In the genomic region with DNA sequence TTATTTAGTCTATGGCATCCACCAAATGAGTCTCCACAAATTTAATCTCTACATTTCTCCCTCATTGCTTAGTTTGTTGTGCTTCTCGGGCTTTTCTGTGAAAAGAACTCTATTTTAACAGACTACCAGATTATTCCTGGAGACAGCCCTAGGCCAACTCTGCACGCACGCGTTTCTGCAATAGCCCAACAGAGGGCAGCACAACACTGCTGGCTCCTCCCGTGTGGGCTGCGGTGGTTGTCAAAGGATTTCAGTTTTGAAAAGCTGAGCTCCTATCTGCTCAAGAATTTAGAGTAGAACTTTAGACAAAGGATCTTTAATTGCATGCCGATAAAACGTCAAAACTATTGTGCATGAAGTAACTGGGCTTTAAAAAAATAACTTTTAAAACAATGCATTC, we compare ENCODE assay signal across 8 mouse cellular contexts. TPM values are rescaled to one million over a fixed set of nuclear protein-coding genes. Genes with fewer than 3 reads are reported as not detected.
DNase-seq lines count a peak whose midpoint lies in the region; ATAC-seq and TF ChIP-seq lines count a peak whose summit lies in the region.

No protein-coding gene starts in this region.

- peak; percentile 75 for DNase-seq in 416B (ENCODE audit: low read depth)
- peak; percentile 66 for DNase-seq in adrenal gland, adult 8-10 months
- peak; percentile 75 for DNase-seq in embryo, embryonic 9.5 days (ENCODE audit: extremely low spot score)
- DNase-seq in heart, adult 8-10 months (ENCODE audit: low spot score) = peak; percentile 78
- DNase-seq in kidney, postnatal 0 days (ENCODE audit: low spot score) = peak; percentile 88
- peak; percentile 90 for DNase-seq in testis, postnatal 10 days (ENCODE audit: low spot score)

- no peak overlapping the region for H3K9ac ChIP-seq in kidney, postnatal 0 days (ENCODE audit: low read depth, low read length)
- no peak overlapping the region for H3K9ac ChIP-seq in liver, embryonic 12.5 days
- no peak overlapping the region for H3K9ac ChIP-seq in neural tube, embryonic 12.5 days

- H3K4me3 ChIP-seq in kidney, postnatal 0 days (replicated peaks; ENCODE audit: low read depth, low read length) = no peak overlapping the region
- no peak overlapping the region for H3K4me3 ChIP-seq in liver, embryonic 12.5 days
- no peak overlapping the region for H3K4me3 ChIP-seq in neural tube, embryonic 12.5 days

- no peaks in the 10 kb centered on the region for H3K4me1 ChIP-seq in kidney, postnatal 0 days (replicated peaks; ENCODE audit: insufficient read depth, low read length)
- no peaks in the 10 kb centered on the region for H3K4me1 ChIP-seq in liver, embryonic 12.5 days
- H3K4me1 ChIP-seq in neural tube, embryonic 12.5 days = no peaks in the 10 kb centered on the region

- WGBS in kidney, postnatal 0 days = 3% methylated on average over 8 of the region's 8 CpGs
- WGBS in liver, embryonic 12.5 days (ENCODE audit: insufficient replicate concordance) = 2% methylated on average over 8 of the region's 8 CpGs
- 5% methylated on average over 8 of the region's 8 CpGs for WGBS in neural tube, embryonic 12.5 days

- peak; percentile 69; the same call in 1 of the 2 replicates for ATAC-seq in kidney, postnatal 0 days (replicated peaks; ENCODE audit: low FRiP score, low read depth)
- peak; percentile 42; the same call in 1 of the 2 replicates for ATAC-seq in liver, embryonic 12.5 days
- peak; percentile 66; the same call in 1 of the 2 replicates for ATAC-seq in neural tube, embryonic 12.5 days (ENCODE audit: low FRiP score, low read depth)

- H3K27ac ChIP-seq in kidney, postnatal 0 days = no peak overlapping the region
- no peak overlapping the region for H3K27ac ChIP-seq in liver, embryonic 12.5 days
- no peak overlapping the region for H3K27ac ChIP-seq in neural tube, embryonic 12.5 days

- no peaks in the 10 kb centered on the region for H3K9me3 ChIP-seq in kidney, postnatal 0 days (replicated peaks; ENCODE audit: low read length)
- no peaks in the 10 kb centered on the region for H3K9me3 ChIP-seq in liver, embryonic 12.5 days (replicated peaks)
- no peaks in the 10 kb centered on the region for H3K9me3 ChIP-seq in neural tube, embryonic 12.5 days

- peak; percentile 95 for TF ChIP-seq CTCF in kidney, postnatal 0 days (IDR thresholded peaks at IDR 0.05; ENCODE audit: low read depth)

- peak overlapping the region; percentile 24 for H3K4me2 ChIP-seq in kidney, postnatal 0 days (ENCODE audit: low read length)
- no peak overlapping the region for H3K4me2 ChIP-seq in liver, embryonic 12.5 days
- no peak overlapping the region for H3K4me2 ChIP-seq in neural tube, embryonic 12.5 days (replicated peaks)

- no peaks in the 10 kb centered on the region for H3K36me3 ChIP-seq in kidney, postnatal 0 days (ENCODE audit: insufficient read depth, low read length)
- H3K36me3 ChIP-seq in liver, embryonic 12.5 days = no peaks in the 10 kb centered on the region
- no peaks in the 10 kb centered on the region for H3K36me3 ChIP-seq in neural tube, embryonic 12.5 days

- no peaks in the 10 kb centered on the region for H3K27me3 ChIP-seq in kidney, postnatal 0 days (ENCODE audit: insufficient read depth, low read length)
- no peaks in the 10 kb centered on the region for H3K27me3 ChIP-seq in liver, embryonic 12.5 days (replicated peaks)
- no peaks in the 10 kb centered on the region for H3K27me3 ChIP-seq in neural tube, embryonic 12.5 days (replicated peaks)

RNA-seq across cellular contexts. Expression of gene Ifrd1, which starts 8.9 kb away (rescaled TPM):
- total RNA-seq in adrenal gland, adult 8-10 months (2022) = 100 to 1,000 TPM; 109 to 173 (median 167) TPM
- 10 to 100 TPM; 69.0 to 89.2 (median 83.0) TPM for total RNA-seq in heart, adult 8-10 months (2022)
- polyA plus RNA-seq in kidney, postnatal 0 days (2015; fragmentation: Nextera tagmentation; extraction: Ambion mirVana) = 107 and 119 TPM in 2 replicates
- polyA plus RNA-seq in liver, embryonic 12.5 days (2016; fragmentation: Nextera tagmentation; extraction: Ambion mirVana) = 89.6 and 93.3 TPM in 2 replicates
- polyA plus RNA-seq in neural tube, embryonic 12.5 days (2016; fragmentation: Nextera tagmentation; extraction: Ambion mirVana) = 159 and 186 TPM in 2 replicates

RNA-seq across cellular contexts. Expression of gene Lsmem1, which starts 57.9 kb away (rescaled TPM):
- under 1 TPM in 3 of 4 experiments, not detected in 1; 0.14 to 0.56 (median 0.28) TPM for total RNA-seq in adrenal gland, adult 8-10 months (2022)
- 10 to 100 TPM; 54.6 to 69.7 (median 59.4) TPM for total RNA-seq in heart, adult 8-10 months (2022)
- polyA plus RNA-seq in kidney, postnatal 0 days (2015; fragmentation: Nextera tagmentation; extraction: Ambion mirVana) = 0.13 TPM in 1 of 2 replicates, not detected in the other
- not detected in 2 replicates for polyA plus RNA-seq in liver, embryonic 12.5 days (2016; fragmentation: Nextera tagmentation; extraction: Ambion mirVana)
- 0.09 and 0.15 TPM in 2 replicates for polyA plus RNA-seq in neural tube, embryonic 12.5 days (2016; fragmentation: Nextera tagmentation; extraction: Ambion mirVana)
